Mouse (Mus musculus): Measurements from ENCODE around the gene Pcdh17. TPM values are rescaled to one million over a fixed set of nuclear protein-coding genes. Genes with fewer than 3 reads are reported as not detected.

Pcdh17 gene
- total RNA-seq, 4 experiments from 2014 or later: 1.6 to 2.7 (median 1.9) TPM

DNA sequence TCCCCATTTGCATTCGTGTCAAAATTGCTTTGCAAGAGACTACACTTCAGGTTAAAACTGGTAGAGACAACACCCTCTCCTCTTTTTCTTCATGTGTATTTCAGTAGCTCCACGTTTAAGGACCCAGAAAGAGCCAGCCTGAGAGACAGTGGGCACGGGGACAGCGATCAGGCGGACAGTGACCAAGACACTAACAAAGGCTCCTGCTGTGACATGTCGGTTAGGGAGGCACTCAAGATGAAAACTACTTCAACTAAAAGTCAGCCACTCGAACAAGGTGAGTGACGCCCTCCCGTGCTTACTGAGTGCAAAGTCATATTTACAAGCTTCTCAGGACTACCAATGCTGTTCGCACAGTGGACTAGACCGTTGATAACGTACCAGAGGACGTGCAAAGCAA lies 34.0 kb downstream of the Pcdh17 start:
- DNase-seq (ENCODE audit: low spot score): no peak

DNA sequence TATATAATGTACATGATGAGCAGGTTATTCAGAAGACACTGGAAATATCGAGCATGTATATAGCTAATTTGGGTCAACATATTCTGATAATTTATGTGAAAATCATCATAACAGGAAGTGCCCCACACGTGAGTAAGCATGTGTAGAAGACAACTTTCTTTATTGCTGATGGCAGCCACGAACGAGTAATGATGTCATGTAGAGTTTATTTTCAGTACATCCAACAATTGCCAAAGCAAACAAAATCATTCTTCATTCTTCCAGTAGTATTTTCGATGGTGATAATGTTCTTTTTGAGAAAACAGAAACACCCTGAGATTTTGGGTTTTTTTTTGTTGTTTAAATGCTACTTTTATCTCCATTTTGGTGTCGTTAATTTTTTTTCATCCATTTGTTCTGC lies 37.2 kb downstream of the Pcdh17 start:
- no peak for DNase-seq (ENCODE audit: low spot score)

GRCm38 (mm10) chr14:84484350-84484749 lies 41.0 kb downstream of the Pcdh17 start:
- no peak for DNase-seq (ENCODE audit: low spot score)

GRCm38 (mm10) chr14:84511010-84511409 lies 67.6 kb downstream of the Pcdh17 start:
- DNase-seq (ENCODE audit: low spot score): no peak

GRCm38 (mm10) chr14:84532397-84532796 lies 89.0 kb downstream of the Pcdh17 start:
- DNase-seq (ENCODE audit: low spot score): no peak

- no peak for DNase-seq (ENCODE audit: low spot score)
Observed at GRCm38 (mm10) chr14:84535264-84535663, 91.9 kb downstream of the Pcdh17 start.

GRCm38 (mm10) chr14:84541838-84542237 lies 98.5 kb downstream of the Pcdh17 start:
- DNase-seq (ENCODE audit: low spot score): no peak

- no peak for DNase-seq (ENCODE audit: low spot score)
Observed at GRCm38 (mm10) chr14:84545968-84546367, 102.6 kb downstream of the Pcdh17 start.

GRCm38 (mm10) chr14:84547513-84548194 lies 104.3 kb downstream of the Pcdh17 start:
- DNase-seq (ENCODE audit: low spot score): no peak

GRCm38 (mm10) chr14:84551546-84551945 lies 108.2 kb downstream of the Pcdh17 start:
- DNase-seq (ENCODE audit: low spot score): no peak

GRCm38 (mm10) chr14:84571071-84571470 lies 127.7 kb downstream of the Pcdh17 start:
- DNase-seq (ENCODE audit: low spot score): no peak
